Mouse (Mus musculus): ENCODE data around the gene Mpped2. TPM values are rescaled to one million over a fixed set of nuclear protein-coding genes. Genes with fewer than 3 reads are reported as not detected.

The Mpped2 gene
- total and polyA plus RNA-seq, 3 experiments, result not detected

DNA sequence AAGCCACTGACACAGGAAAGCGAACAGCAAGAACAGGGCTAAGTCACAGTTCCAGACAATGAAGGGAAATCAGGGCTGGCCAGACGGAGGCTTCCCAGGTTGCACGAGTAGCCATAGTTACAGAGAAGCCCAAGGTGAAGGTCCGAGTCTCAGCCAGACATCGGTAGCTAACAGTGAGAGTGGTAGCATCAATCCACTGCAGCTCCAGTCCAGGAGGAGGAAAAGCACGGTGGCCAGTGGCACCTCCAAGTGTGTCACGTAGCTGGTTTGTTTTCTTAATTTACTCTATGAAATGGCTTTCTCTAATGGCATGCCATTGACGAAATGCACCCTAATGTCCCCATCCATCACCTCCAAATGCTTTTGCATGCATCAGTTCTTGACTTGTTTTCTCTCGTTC is 180.1 kb downstream of the Mpped2 start:
- H3K9me3 ChIP-seq (replicated peaks; ENCODE audit: low read length), result peaks cover 74% of the 10 kb centered on the region
- H3K27ac ChIP-seq (ENCODE audit: insufficient read depth, low read depth), result no peak overlapping the region
- no peak overlapping the region for H3K9ac ChIP-seq (ENCODE audit: insufficient read depth, low read depth)
- no peak for DNase-seq (ENCODE audit: extremely low read depth)
- TF ChIP-seq ELF1 (IDR thresholded peaks at IDR 0.05; ENCODE audit: low read depth, low read length) (no peak), TBP (conservative IDR thresholded peaks at IDR 0.05; ENCODE audit: low read depth, low read length) (no peak), JUND (conservative IDR thresholded peaks at IDR 0.05; ENCODE audit: low read depth, low read length) (no peak)
- H3K4me2 ChIP-seq (ENCODE audit: insufficient read depth, low read depth, poor library complexity, severe bottlenecking), result no peak overlapping the region
- no peak overlapping the region for H3K4me3 ChIP-seq (replicated peaks in 1 of 3; ENCODE audit: low read depth in 2 of 3, low read length in 2 of 3, poor library complexity in 1 of 3)
- no peaks in the 10 kb centered on the region for H3K4me1 ChIP-seq (ENCODE audit: control insufficient read depth in 1 of 2, insufficient read depth in 2 of 2)
- in situ Hi-C loops (cut with MboI; ENCODE audit: low pct_ligation_motif_present, low pct_unique_long_range_greater_than_20kb, low sequenced_read_pairs) (no loop called here), dilution Hi-C loops (cut with MboI; ENCODE audit: extremely low pct_ligation_motif_present, extremely low pct_unique_long_range_greater_than_20kb, low sequenced_read_pairs) (no loop called here)
- no peaks in the 10 kb centered on the region for H3K27me3 ChIP-seq (replicated peaks)
- no peaks in the 10 kb centered on the region for H3K36me3 ChIP-seq (replicated peaks in 1 of 2; ENCODE audit: control insufficient read depth in 1 of 2, insufficient read depth in 1 of 2, low read length in 1 of 2)
- H3K79me2 ChIP-seq (replicated peaks; ENCODE audit: control insufficient read depth, extremely low read depth, insufficient read depth, poor library complexity, severe bottlenecking), result no peaks in the 10 kb centered on the region

DNA sequence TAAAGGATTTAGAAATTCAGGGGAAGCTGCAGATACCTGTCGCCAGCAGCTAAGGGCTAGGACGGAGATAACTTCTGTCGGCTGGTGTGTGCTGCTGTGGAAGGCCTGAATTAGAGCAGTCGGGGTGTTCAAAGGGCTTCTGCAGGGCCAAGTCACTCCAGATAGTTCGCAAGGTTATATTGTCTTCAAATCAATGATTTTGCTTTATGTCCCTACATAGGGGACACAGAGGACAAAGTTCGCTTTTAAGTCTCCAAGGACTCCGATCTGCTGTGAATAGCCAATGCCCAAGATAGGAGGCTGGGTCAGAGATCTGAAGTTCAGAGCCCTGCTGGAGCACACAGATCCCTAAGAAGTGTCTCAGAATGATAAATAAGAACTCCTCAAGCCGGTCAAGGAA is 190.3 kb downstream of the Mpped2 start:
- dilution Hi-C loops (cut with MboI; ENCODE audit: extremely low pct_ligation_motif_present, extremely low pct_unique_long_range_greater_than_20kb, low sequenced_read_pairs), result no loop called here
- Histone ChIP-seq H3K9ac (ENCODE audit: insufficient read depth, low read depth) (no peak overlapping the region), H3K27me3 (replicated peaks) (no peaks in the 10 kb centered on the region), H3K4me2 (ENCODE audit: insufficient read depth, low read depth, poor library complexity, severe bottlenecking) (no peak overlapping the region), H3K27ac (ENCODE audit: insufficient read depth, low read depth) (no peak overlapping the region), H3K79me2 (replicated peaks; ENCODE audit: control insufficient read depth, extremely low read depth, insufficient read depth, poor library complexity, severe bottlenecking) (no peaks in the 10 kb centered on the region), H3K9me3 (replicated peaks; ENCODE audit: low read length) (peaks cover 56% of the 10 kb centered on the region), H3K4me1 (ENCODE audit: control insufficient read depth in 1 of 2, insufficient read depth in 2 of 2) (no peaks in the 10 kb centered on the region), H3K4me3 (replicated peaks in 1 of 3; ENCODE audit: low read depth in 2 of 3, low read length in 2 of 3, poor library complexity in 1 of 3) (no peak overlapping the region), H3K36me3 (replicated peaks in 1 of 2; ENCODE audit: control insufficient read depth in 1 of 2, insufficient read depth in 1 of 2, low read length in 1 of 2) (no peaks in the 10 kb centered on the region)
- DNase-seq (ENCODE audit: extremely low read depth), result no peak
- TF ChIP-seq RAD21 (IDR thresholded peaks at IDR 0.05; ENCODE audit: low read depth, low read length) (no peak), SIN3A (IDR thresholded peaks at IDR 0.05; ENCODE audit: low read length) (no peak), ELF1 (IDR thresholded peaks at IDR 0.05; ENCODE audit: low read depth, low read length) (no peak), CHD2 (IDR thresholded peaks at IDR 0.05; ENCODE audit: low read length) (no peak), NELFE (IDR thresholded peaks at IDR 0.05; ENCODE audit: low read depth, low read length) (no peak), BHLHE40 (IDR thresholded peaks at IDR 0.05; ENCODE audit: low read depth, low read length) (no peak), ZC3H11A (IDR thresholded peaks at IDR 0.05; ENCODE audit: low read depth, low read length) (no peak), RCOR1 (conservative IDR thresholded peaks at IDR 0.05; ENCODE audit: low read depth, low read length) (no peak), EP300 (IDR thresholded peaks at IDR 0.05; ENCODE audit: low read length) (no peak), POLR2AphosphoS2 (IDR thresholded peaks at IDR 0.05; ENCODE audit: low read depth, low read length) (no peak), CTCF (conservative IDR thresholded peaks at IDR 0.05 in 1 of 2, IDR thresholded peaks at IDR 0.05 in 1 of 2; ENCODE audit: low read depth in 2 of 2, low read length in 2 of 2) (no peak), PAX5 (IDR thresholded peaks at IDR 0.05; ENCODE audit: low read length) (no peak), HCFC1 (IDR thresholded peaks at IDR 0.05; ENCODE audit: low read depth, low read length) (no peak), TBP (conservative IDR thresholded peaks at IDR 0.05; ENCODE audit: low read depth, low read length) (no peak), MYC (IDR thresholded peaks at IDR 0.05; ENCODE audit: low read depth, low read length) (no peak), MAX (IDR thresholded peaks at IDR 0.05; ENCODE audit: low read length) (no peak), USF1 (IDR thresholded peaks at IDR 0.05; ENCODE audit: low read depth, low read length) (no peak), SMC3 (IDR thresholded peaks at IDR 0.05; ENCODE audit: low read depth, low read length) (no peak)
- in situ Hi-C loops (cut with MboI; ENCODE audit: low pct_ligation_motif_present, low pct_unique_long_range_greater_than_20kb, low sequenced_read_pairs), result no loop called here

Data from CH12.LX (cell line).